Mouse (Mus musculus): Measurements from ENCODE around the gene Camk1g.

DNA sequence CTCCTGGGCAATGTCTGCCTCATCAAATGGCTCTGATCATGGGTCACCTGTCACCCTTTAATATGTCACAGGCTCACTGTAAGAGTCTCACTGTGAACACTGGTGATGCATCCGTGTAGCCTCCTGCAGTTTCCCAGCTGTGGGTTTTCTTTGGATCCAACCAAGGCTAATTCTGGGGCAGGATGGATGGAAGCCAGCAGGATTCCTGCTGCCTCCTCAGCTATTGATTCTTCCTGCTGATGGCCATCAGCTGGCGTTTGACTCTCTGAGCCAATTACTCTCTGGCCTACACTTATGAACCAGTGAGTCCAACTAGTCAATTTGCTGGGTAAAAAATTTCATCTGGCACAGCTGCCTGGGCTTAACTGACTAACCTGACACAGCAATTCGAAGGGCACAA is 10.9 kb downstream of the Camk1g start:
- TF ChIP-seq CTCF (IDR thresholded peaks at IDR 0.05; ENCODE audit: extremely low read depth, insufficient read depth, low read length) (no peak), POLR2A (IDR thresholded peaks at IDR 0.05; ENCODE audit: extremely low read depth, insufficient read depth, low read length) (no peak)

Data from cortical plate, adult 2 months (tissue).